Mouse (Mus musculus): Measurements from ENCODE around the gene Wdr83. TPM values are rescaled to one million over a fixed set of nuclear protein-coding genes. Genes with fewer than 3 reads are reported as not detected.
A peak's percentile ranks its signal among the peaks of the same experiment; 100 is the strongest.

Wdr83 gene
- polyA plus RNA-seq, 1 experiment from 2014 or later, result 47.3 TPM

DNA sequence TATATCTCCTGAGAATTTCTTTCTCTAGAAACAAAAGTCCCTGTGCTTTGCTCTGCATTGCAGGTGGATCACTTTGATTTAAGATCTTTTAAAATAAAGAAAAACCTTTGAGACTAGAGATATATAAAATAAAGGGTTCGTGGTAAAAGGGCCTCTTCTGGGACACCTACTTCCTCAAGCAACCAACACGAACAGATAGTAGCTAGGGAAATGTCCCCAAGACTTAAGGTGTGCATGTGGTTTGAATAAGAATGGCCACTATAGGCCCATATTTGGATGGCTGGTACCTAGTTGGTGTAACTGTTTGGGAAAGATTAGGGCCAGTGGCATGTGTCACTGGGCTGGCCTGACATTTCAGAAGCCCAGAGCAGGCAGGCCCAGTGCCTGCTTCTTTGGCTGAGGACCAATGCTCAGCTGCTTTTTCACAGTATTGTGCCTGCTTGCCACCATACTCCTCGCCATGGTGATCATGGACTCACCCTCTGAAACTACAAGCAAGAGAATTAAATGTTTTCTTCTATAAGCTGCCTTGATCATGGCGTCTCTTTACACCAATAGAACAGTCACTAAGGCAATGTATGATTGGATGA is 19.1 kb upstream of the Wdr83 start:
- Histone ChIP-seq H3K9me3 (ENCODE audit: control insufficient read depth, low read length) (no peaks in the 10 kb centered on the region), H3K4me2 (ENCODE audit: low read depth, low read length, severe bottlenecking) (no peak overlapping the region), H3K9ac (ENCODE audit: low read length) (no peak overlapping the region), H3K4me3 (ENCODE audit: low read depth, low read length) (no peak overlapping the region), H3K4me1 (replicated peaks; ENCODE audit: control insufficient read depth, insufficient read depth, low read length) (no peaks in the 10 kb centered on the region), H3K27me3 (ENCODE audit: control insufficient read depth, insufficient read depth, low read length) (no peaks in the 10 kb centered on the region), H3K36me3 (ENCODE audit: control insufficient read depth, insufficient read depth, low read length) (no peaks in the 10 kb centered on the region; the same call in 1 of the 2 replicates), H3K27ac (ENCODE audit: low read depth, low read length) (no peak overlapping the region)
- ATAC-seq (replicated peaks; ENCODE audit: low FRiP score), result no peak
- no peak for DNase-seq (ENCODE audit: low spot score)
- 79% methylated on average over 4 of the region's 4 CpGs for WGBS

DNA sequence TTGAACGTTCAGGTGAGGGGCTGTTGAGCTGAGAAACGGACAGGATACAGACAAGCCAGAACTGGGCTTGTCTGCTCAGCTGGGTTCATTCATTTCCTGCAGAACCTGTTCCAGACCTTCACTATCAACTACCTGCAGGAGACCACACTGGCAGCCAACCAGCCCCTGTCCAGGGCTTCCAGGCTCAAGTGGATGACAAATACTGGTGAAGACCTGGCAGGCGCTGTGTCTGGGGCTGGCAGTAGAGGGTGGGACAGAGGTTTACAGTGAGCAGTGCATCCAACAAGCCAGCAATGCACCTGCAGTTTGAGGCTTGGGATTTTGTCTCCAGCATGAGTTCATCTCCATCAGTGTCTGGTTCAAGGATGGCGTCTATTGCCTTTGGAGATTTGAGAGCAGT is 15.7 kb upstream of the Wdr83 start:
- Histone ChIP-seq H3K9me3 (ENCODE audit: control insufficient read depth, low read length) (no peaks in the 10 kb centered on the region), H3K27me3 (ENCODE audit: control insufficient read depth, insufficient read depth, low read length) (no peaks in the 10 kb centered on the region), H3K27ac (ENCODE audit: low read depth, low read length) (no peak overlapping the region), H3K4me1 (replicated peaks; ENCODE audit: control insufficient read depth, insufficient read depth, low read length) (no peaks in the 10 kb centered on the region), H3K4me2 (ENCODE audit: low read depth, low read length, severe bottlenecking) (no peak overlapping the region), H3K9ac (ENCODE audit: low read length) (no peak overlapping the region), H3K36me3 (ENCODE audit: control insufficient read depth, insufficient read depth, low read length) (no peaks in the 10 kb centered on the region; the same call in 1 of the 2 replicates), H3K4me3 (ENCODE audit: low read depth, low read length) (no peak overlapping the region)
- DNase-seq (ENCODE audit: low spot score) (peak; percentile 13), ATAC-seq (replicated peaks; ENCODE audit: low FRiP score) (no peak)
- WGBS, result 92% methylated on average over 4 of the region's 4 CpGs

- Histone ChIP-seq H3K9ac (ENCODE audit: low read length) (no peak overlapping the region), H3K4me3 (ENCODE audit: low read depth, low read length) (no peak overlapping the region), H3K27me3 (ENCODE audit: control insufficient read depth, insufficient read depth, low read length) (no peaks in the 10 kb centered on the region), H3K9me3 (ENCODE audit: control insufficient read depth, low read length) (no peaks in the 10 kb centered on the region), H3K36me3 (ENCODE audit: control insufficient read depth, insufficient read depth, low read length) (no peaks in the 10 kb centered on the region; the same call in 1 of the 2 replicates), H3K27ac (ENCODE audit: low read depth, low read length) (no peak overlapping the region), H3K4me2 (ENCODE audit: low read depth, low read length, severe bottlenecking) (no peak overlapping the region), H3K4me1 (replicated peaks; ENCODE audit: control insufficient read depth, insufficient read depth, low read length) (no peaks in the 10 kb centered on the region)
- no peak for DNase-seq (ENCODE audit: low spot score)
- ATAC-seq (replicated peaks; ENCODE audit: low FRiP score), result no peak
- WGBS, result 94% methylated on average over 16 of the region's 16 CpGs
Observed at GRCm38 (mm10) chr8:85096196-85096595, 15.1 kb upstream of the Wdr83 start.

GRCm38 (mm10) chr8:85095566-85095965 is 14.5 kb upstream of the Wdr83 start:
- no peaks in the 10 kb centered on the region for H3K27me3 ChIP-seq (ENCODE audit: control insufficient read depth, insufficient read depth, low read length)
- no peak overlapping the region for H3K4me3 ChIP-seq (ENCODE audit: low read depth, low read length)
- H3K4me1 ChIP-seq (replicated peaks; ENCODE audit: control insufficient read depth, insufficient read depth, low read length), result no peaks in the 10 kb centered on the region
- 98% methylated on average over 7 of the region's 7 CpGs for WGBS
- no peaks in the 10 kb centered on the region; the same call in 1 of the 2 replicates for H3K36me3 ChIP-seq (ENCODE audit: control insufficient read depth, insufficient read depth, low read length)
- H3K9ac ChIP-seq (ENCODE audit: low read length), result no peak overlapping the region
- H3K4me2 ChIP-seq (ENCODE audit: low read depth, low read length, severe bottlenecking), result no peak overlapping the region
- ATAC-seq (replicated peaks; ENCODE audit: low FRiP score) (no peak), DNase-seq (ENCODE audit: low spot score) (no peak)
- no peak overlapping the region for H3K27ac ChIP-seq (ENCODE audit: low read depth, low read length)
- no peaks in the 10 kb centered on the region for H3K9me3 ChIP-seq (ENCODE audit: control insufficient read depth, low read length)

DNA sequence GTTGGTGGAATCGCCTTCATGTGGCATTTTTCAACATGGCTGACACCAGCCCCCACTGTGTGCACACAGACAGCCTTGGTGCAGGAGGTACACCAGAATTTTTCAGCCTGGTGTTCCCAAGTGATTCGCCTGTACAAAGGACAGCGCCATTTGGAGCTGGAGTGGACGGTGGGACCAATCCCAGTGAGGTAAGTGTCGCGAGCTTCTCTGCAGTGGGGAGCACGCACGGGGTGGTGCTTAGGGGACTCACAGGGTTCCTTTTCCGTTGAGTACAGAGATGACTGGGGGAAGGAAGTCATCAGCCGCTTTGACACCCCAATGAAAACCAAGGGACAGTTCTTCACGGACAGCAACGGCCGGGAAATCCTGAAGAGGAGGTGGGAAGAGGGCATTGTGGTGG is 13.9 kb upstream of the Wdr83 start:
- Histone ChIP-seq H3K9ac (ENCODE audit: low read length) (no peak overlapping the region), H3K27me3 (ENCODE audit: control insufficient read depth, insufficient read depth, low read length) (no peaks in the 10 kb centered on the region), H3K9me3 (ENCODE audit: control insufficient read depth, low read length) (no peaks in the 10 kb centered on the region), H3K27ac (ENCODE audit: low read depth, low read length) (no peak overlapping the region), H3K4me1 (replicated peaks; ENCODE audit: control insufficient read depth, insufficient read depth, low read length) (no peaks in the 10 kb centered on the region), H3K4me3 (ENCODE audit: low read depth, low read length) (no peak overlapping the region), H3K36me3 (ENCODE audit: control insufficient read depth, insufficient read depth, low read length) (no peaks in the 10 kb centered on the region; the same call in 1 of the 2 replicates), H3K4me2 (ENCODE audit: low read depth, low read length, severe bottlenecking) (no peak overlapping the region)
- DNase-seq (ENCODE audit: low spot score) (no peak), ATAC-seq (replicated peaks; ENCODE audit: low FRiP score) (no peak)
- WGBS, result 96% methylated on average over 13 of the region's 13 CpGs

- ATAC-seq (replicated peaks; ENCODE audit: low FRiP score) (no peak), DNase-seq (ENCODE audit: low spot score) (no peak)
- 32% methylated on average over 21 of the region's 21 CpGs for WGBS
- Histone ChIP-seq H3K9me3 (ENCODE audit: control insufficient read depth, low read length) (no peaks in the 10 kb centered on the region), H3K27ac (ENCODE audit: low read depth, low read length) (no peak overlapping the region), H3K4me2 (ENCODE audit: low read depth, low read length, severe bottlenecking) (no peak overlapping the region), H3K36me3 (ENCODE audit: control insufficient read depth, insufficient read depth, low read length) (no peaks in the 10 kb centered on the region; the same call in 1 of the 2 replicates), H3K4me3 (ENCODE audit: low read depth, low read length) (no peak overlapping the region), H3K27me3 (ENCODE audit: control insufficient read depth, insufficient read depth, low read length) (no peaks in the 10 kb centered on the region), H3K4me1 (replicated peaks; ENCODE audit: control insufficient read depth, insufficient read depth, low read length) (no peaks in the 10 kb centered on the region), H3K9ac (ENCODE audit: low read length) (no peak overlapping the region)
Observed at GRCm38 (mm10) chr8:85091526-85092090, 10.5 kb upstream of the Wdr83 start.

- Histone ChIP-seq H3K4me3 (ENCODE audit: low read depth, low read length) (no peak overlapping the region), H3K9ac (ENCODE audit: low read length) (no peak overlapping the region), H3K36me3 (ENCODE audit: control insufficient read depth, insufficient read depth, low read length) (no peaks in the 10 kb centered on the region; the same call in 1 of the 2 replicates), H3K27me3 (ENCODE audit: control insufficient read depth, insufficient read depth, low read length) (no peaks in the 10 kb centered on the region), H3K27ac (ENCODE audit: low read depth, low read length) (no peak overlapping the region), H3K4me1 (replicated peaks; ENCODE audit: control insufficient read depth, insufficient read depth, low read length) (no peaks in the 10 kb centered on the region), H3K9me3 (ENCODE audit: control insufficient read depth, low read length) (no peaks in the 10 kb centered on the region), H3K4me2 (ENCODE audit: low read depth, low read length, severe bottlenecking) (no peak overlapping the region)
- DNase-seq (ENCODE audit: low spot score) (no peak), ATAC-seq (replicated peaks; ENCODE audit: low FRiP score) (no peak)
- 90% methylated on average over 11 of the region's 11 CpGs for WGBS
Observed at GRCm38 (mm10) chr8:85090856-85091255, 9.8 kb upstream of the Wdr83 start.

DNA sequence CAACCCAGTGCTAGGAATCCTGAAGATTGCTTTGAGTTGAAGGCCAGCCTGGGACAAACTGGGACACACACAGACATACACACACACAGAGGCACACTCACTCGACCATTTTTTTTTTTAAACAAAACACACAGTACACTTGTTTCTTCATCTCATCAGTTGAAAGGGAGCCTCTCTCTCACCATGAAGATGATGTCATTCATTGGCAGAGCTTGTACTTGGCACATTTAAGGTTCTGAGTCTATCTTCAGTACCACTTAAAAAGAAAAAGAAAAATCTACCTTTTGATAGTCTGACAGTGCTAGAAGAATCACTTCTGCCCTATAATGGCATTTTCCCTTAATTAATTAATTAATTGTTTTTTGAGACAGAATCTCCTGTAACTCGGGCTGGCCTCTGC is 7.7 kb upstream of the Wdr83 start:
- WGBS, result 86% methylated on average over 2 of the region's 2 CpGs

GRCm38 (mm10) chr8:85086238-85086637 is 5.1 kb upstream of the Wdr83 start:
- Histone ChIP-seq H3K27me3 (ENCODE audit: control insufficient read depth, insufficient read depth, low read length) (no peaks in the 10 kb centered on the region), H3K27ac (ENCODE audit: low read depth, low read length) (no peak overlapping the region), H3K4me3 (ENCODE audit: low read depth, low read length) (no peak overlapping the region), H3K9ac (ENCODE audit: low read length) (no peak overlapping the region), H3K36me3 (ENCODE audit: control insufficient read depth, insufficient read depth, low read length) (no peaks in the 10 kb centered on the region; the same call in 1 of the 2 replicates), H3K9me3 (ENCODE audit: control insufficient read depth, low read length) (no peaks in the 10 kb centered on the region), H3K4me2 (ENCODE audit: low read depth, low read length, severe bottlenecking) (no peak overlapping the region), H3K4me1 (replicated peaks; ENCODE audit: control insufficient read depth, insufficient read depth, low read length) (peaks cover 2% of the 10 kb centered on the region; the same call in 1 of the 2 replicates)
- ATAC-seq (replicated peaks; ENCODE audit: low FRiP score), result no peak
- 83% methylated on average over 3 of the region's 3 CpGs for WGBS
- no peak for DNase-seq (ENCODE audit: low spot score)

More for the DNA sequence above, 7.7 kb upstream of the Wdr83 start:
- no peak overlapping the region for H3K4me3 ChIP-seq (ENCODE audit: low read depth, low read length)
- no peaks in the 10 kb centered on the region for H3K27me3 ChIP-seq (ENCODE audit: control insufficient read depth, insufficient read depth, low read length)
- H3K4me2 ChIP-seq (ENCODE audit: low read depth, low read length, severe bottlenecking), result no peak overlapping the region
- H3K9me3 ChIP-seq (ENCODE audit: control insufficient read depth, low read length), result no peaks in the 10 kb centered on the region
- H3K9ac ChIP-seq (ENCODE audit: low read length), result no peak overlapping the region
- H3K27ac ChIP-seq (ENCODE audit: low read depth, low read length), result no peak overlapping the region
- no peak for DNase-seq (ENCODE audit: low spot score)
- no peaks in the 10 kb centered on the region for H3K4me1 ChIP-seq (replicated peaks; ENCODE audit: control insufficient read depth, insufficient read depth, low read length)
- ATAC-seq (replicated peaks; ENCODE audit: low FRiP score), result no peak
- no peaks in the 10 kb centered on the region; the same call in 1 of the 2 replicates for H3K36me3 ChIP-seq (ENCODE audit: control insufficient read depth, insufficient read depth, low read length)
